Mouse (Mus musculus) embryonic facial prominence, embryonic 13.5 days (tissue): ENCODE data around the gene Garnl3. TPM values are rescaled to one million over a fixed set of nuclear protein-coding genes. Genes with fewer than 3 reads are reported as not detected.

ENCODE experiments used
- ATAC-seq: fragments of 200-750 bp; cut with Nextera tagmentation; 2 replicates; pipeline ENCODE4 v1.8.0; 2017; ENCODE audit warnings: low read depth; ENCODE audit not compliant: insufficient number of reproducible peaks, insufficient read depth, low FRiP score, low TSS enrichment
- H3K27ac ChIP-seq: fragments of 300-500 bp; sonication (generic); 2 replicates; pipeline ENCODE4 v1.5.1; 2015; ENCODE audit warnings: moderate library complexity, mild to moderate bottlenecking, inconsistent platforms
- H3K27me3 ChIP-seq: fragments of 300-500 bp; sonication (generic); 2 replicates; pipeline ENCODE4 v1.6.1; 2015; ENCODE audit warnings: mild to moderate bottlenecking, inconsistent platforms
- H3K36me3 ChIP-seq: fragments of 300-500 bp; sonication (generic); 2 replicates; pipeline ENCODE4 v1.6.1; 2015; ENCODE audit warnings: mild to moderate bottlenecking, inconsistent platforms
- H3K4me1 ChIP-seq: fragments of 300-500 bp; sonication (generic); 2 replicates; pipeline ENCODE4 v1.6.1; 2015; ENCODE audit warnings: inconsistent platforms
- H3K4me2 ChIP-seq: fragments of 300-500 bp; sonication (generic); 2 replicates; pipeline ENCODE4 v1.6.1; 2015; ENCODE audit warnings: moderate library complexity, mild to moderate bottlenecking, inconsistent platforms
- H3K4me3 ChIP-seq: fragments of 300-500 bp; sonication (generic); 2 replicates; pipeline ENCODE4 v1.5.1; 2015; ENCODE audit warnings: mild to moderate bottlenecking, inconsistent platforms
- H3K9ac ChIP-seq: fragments of 300-500 bp; sonication (generic); 2 replicates; pipeline ENCODE4 v1.6.1; 2015; ENCODE audit warnings: mild to moderate bottlenecking, inconsistent platforms
- H3K9me3 ChIP-seq: fragments of 300-500 bp; sonication (generic); 2 replicates; pipeline ENCODE4 v1.6.1; 2016; ENCODE audit warnings: inconsistent platforms
- WGBS: fragments of 180-500 bp; shearing (Covaris S2); methylation state at CpG from one replicate; pipeline ENCODE4 v1.1.7; 2015; ENCODE audit warnings: mixed read lengths; 5-methylcytosine and 5-hydroxymethylcytosine counted together
- polyA plus RNA-seq: library from polyadenylated mRNA; unstranded; fragments of >200 nt; fragmentation: Nextera tagmentation; extraction: Ambion mirVana; gene quantifications from 2 replicates; pipeline ENCODE4 v1.2.1, GENCODE M21; 2015

The Garnl3 gene
- polyA plus RNA-seq, 1 experiment from 2014 or later = 11.2 TPM

- H3K4me3 ChIP-seq = no peak overlapping the region
- ATAC-seq = no peak
- H3K36me3 ChIP-seq = no peaks in the 10 kb centered on the region
- H3K4me2 ChIP-seq = no peak overlapping the region
- H3K9ac ChIP-seq = no peak overlapping the region
- 91% methylated on average over 3 of the region's 3 CpGs for WGBS
- peaks cover 4% of the 10 kb centered on the region; the same call in 1 of the 2 replicates for H3K4me1 ChIP-seq
- H3K27ac ChIP-seq = no peak overlapping the region
- H3K9me3 ChIP-seq = no peaks in the 10 kb centered on the region
- H3K27me3 ChIP-seq = no peaks in the 10 kb centered on the region
These were observed 47.2 kb downstream of the Garnl3 start for GRCm38 (mm10) chr2:33084221-33084620.

DNA sequence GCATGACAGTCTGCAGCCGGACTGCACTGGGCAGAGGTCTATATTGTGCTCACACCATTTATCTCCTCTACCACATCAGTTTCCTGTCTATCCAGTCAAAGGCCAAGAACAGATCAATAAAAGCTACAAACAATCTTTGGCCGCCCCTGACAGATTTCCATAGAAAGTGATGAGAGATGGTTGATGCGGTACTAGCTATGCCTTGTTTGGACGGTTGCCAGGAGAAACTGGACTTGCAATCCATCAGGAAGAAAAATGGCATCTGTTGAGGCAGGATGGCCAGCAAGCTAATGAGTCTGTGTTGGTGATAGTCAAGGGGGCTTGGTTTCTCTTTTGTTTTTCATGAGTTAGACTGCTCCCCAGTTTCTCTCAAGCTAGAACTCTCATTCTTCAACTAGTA is 51.3 kb downstream of the Garnl3 start:
- no peak overlapping the region for H3K9ac ChIP-seq
- ATAC-seq = no peak
- H3K27me3 ChIP-seq = no peaks in the 10 kb centered on the region
- peaks cover 4% of the 10 kb centered on the region; the same call in 1 of the 2 replicates for H3K4me1 ChIP-seq
- no peak overlapping the region for H3K27ac ChIP-seq
- H3K4me3 ChIP-seq = no peak overlapping the region
- 78% methylated on average over 4 of the region's 4 CpGs for WGBS
- H3K9me3 ChIP-seq = no peaks in the 10 kb centered on the region
- no peaks in the 10 kb centered on the region for H3K36me3 ChIP-seq
- H3K4me2 ChIP-seq = no peak overlapping the region

GRCm38 (mm10) chr2:33077252-33077651 is 54.2 kb downstream of the Garnl3 start:
- no peak for ATAC-seq
- Histone ChIP-seq H3K4me2 (no peak overlapping the region), H3K36me3 (no peaks in the 10 kb centered on the region), H3K9ac (no peak overlapping the region), H3K27ac (no peak overlapping the region), H3K4me3 (no peak overlapping the region), H3K27me3 (no peaks in the 10 kb centered on the region), H3K9me3 (no peaks in the 10 kb centered on the region), H3K4me1 (peaks cover 15% of the 10 kb centered on the region)
- 30% methylated on average over 3 of the region's 3 CpGs for WGBS

DNA sequence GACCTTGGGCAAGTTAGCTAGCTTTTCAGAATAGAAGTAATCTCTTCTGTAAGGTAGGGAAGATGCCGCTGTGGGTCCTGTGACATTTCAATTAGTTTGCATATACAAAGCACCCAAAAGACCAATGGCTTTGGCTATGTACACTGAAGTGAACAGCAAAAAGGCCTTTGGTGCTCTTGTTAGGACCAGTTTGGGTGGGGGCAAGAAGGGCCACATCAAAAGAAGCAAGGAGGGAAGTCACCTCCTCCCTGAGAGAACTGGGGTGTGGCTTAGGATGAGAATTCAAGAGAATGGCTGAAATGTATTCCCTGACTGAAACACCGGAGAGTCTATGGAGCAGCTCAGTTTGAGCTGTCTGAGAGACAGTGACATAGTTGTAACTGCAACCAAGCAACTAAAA is 56.5 kb downstream of the Garnl3 start:
- Histone ChIP-seq H3K9me3 (no peaks in the 10 kb centered on the region), H3K27me3 (no peaks in the 10 kb centered on the region), H3K4me1 (peaks cover 17% of the 10 kb centered on the region), H3K4me2 (no peak overlapping the region), H3K9ac (no peak overlapping the region), H3K4me3 (no peak overlapping the region), H3K27ac (no peak overlapping the region), H3K36me3 (no peaks in the 10 kb centered on the region)
- no peak for ATAC-seq
- 69% methylated on average over 2 of the region's 2 CpGs for WGBS

DNA sequence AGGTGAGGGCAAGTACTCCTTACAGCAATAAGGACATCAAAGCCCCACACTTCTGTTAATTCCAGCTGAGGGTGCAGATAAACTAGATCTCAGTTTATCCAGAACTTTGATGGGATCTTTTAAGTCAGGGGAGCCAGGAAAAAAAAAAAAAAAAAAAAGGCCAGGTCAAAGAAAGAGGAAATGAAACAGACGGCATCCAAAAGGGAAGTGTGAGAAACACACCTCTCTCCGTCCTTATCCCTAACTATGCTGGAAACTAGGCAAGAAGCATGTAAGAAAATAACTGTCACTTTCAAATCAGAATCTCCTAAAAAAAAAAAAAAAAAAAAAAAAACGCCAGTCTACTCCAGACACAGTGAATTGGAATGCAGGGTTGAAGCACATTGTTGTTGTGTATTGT is 57.3 kb downstream of the Garnl3 start:
- Histone ChIP-seq H3K4me3 (no peak overlapping the region), H3K27me3 (no peaks in the 10 kb centered on the region), H3K9me3 (no peaks in the 10 kb centered on the region), H3K4me1 (peaks cover 15% of the 10 kb centered on the region), H3K4me2 (no peak overlapping the region), H3K9ac (no peak overlapping the region), H3K27ac (no peak overlapping the region), H3K36me3 (no peaks in the 10 kb centered on the region)
- ATAC-seq = no peak
- WGBS = 57% methylated on average over 3 of the region's 3 CpGs

GRCm38 (mm10) chr2:33072333-33072732 is 59.1 kb downstream of the Garnl3 start:
- 33% methylated on average over 2 of the region's 2 CpGs for WGBS
- no peak for ATAC-seq
- Histone ChIP-seq H3K4me2 (no peak overlapping the region), H3K27ac (no peak overlapping the region), H3K27me3 (no peaks in the 10 kb centered on the region), H3K36me3 (no peaks in the 10 kb centered on the region), H3K9me3 (no peaks in the 10 kb centered on the region), H3K9ac (no peak overlapping the region), H3K4me1 (peaks cover 15% of the 10 kb centered on the region), H3K4me3 (no peak overlapping the region)

DNA sequence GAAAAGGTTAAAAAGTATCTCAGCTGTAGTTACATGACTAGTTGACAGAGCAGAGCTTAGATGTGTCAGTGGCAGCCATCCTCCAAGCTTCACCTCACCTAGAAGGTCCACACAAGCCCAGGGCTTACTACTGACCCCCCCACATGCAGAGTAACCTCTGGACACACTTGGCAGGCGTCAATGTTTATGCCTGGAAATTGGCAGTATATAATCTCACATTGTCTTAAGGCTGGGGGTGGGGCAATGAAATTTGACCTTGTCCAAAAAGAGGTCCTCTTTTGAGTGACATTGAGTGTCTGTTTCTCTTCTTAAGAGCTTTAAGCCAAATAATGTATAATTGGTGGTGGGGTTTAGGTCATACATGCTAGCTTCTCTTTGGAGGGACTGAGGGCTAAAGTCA is 65.8 kb downstream of the Garnl3 start:
- no peak overlapping the region for H3K27ac ChIP-seq
- no peaks in the 10 kb centered on the region for H3K27me3 ChIP-seq
- no peaks in the 10 kb centered on the region for H3K9me3 ChIP-seq
- H3K36me3 ChIP-seq = no peaks in the 10 kb centered on the region
- no peak overlapping the region for H3K9ac ChIP-seq
- 53% methylated on average over 1 of the region's 1 CpGs for WGBS
- H3K4me1 ChIP-seq = no peaks in the 10 kb centered on the region
- H3K4me2 ChIP-seq = no peak overlapping the region
- no peak for ATAC-seq
- H3K4me3 ChIP-seq = no peak overlapping the region

DNA sequence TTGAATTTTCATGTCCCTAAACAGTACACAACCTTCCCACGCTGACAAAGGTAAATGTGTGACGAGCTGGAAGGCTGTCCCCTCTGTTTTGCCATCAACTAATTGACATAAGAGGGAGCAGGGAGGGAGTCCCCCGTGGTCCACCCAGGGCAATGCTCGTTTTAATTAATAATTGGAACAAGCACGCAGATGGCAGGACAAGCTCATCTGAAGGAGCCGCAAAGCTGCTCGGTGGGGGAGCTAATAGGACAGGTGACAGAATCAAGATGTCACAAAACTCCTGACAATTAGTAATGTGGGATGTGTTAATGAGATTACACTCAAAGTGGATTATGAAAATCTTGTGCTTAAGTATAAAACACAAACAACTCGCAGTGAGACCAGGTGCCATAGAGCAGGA is 68.7 kb downstream of the Garnl3 start:
- Histone ChIP-seq H3K27me3 (no peaks in the 10 kb centered on the region), H3K36me3 (no peaks in the 10 kb centered on the region), H3K9ac (no peak overlapping the region), H3K27ac (no peak overlapping the region), H3K4me2 (no peak overlapping the region), H3K4me1 (no peaks in the 10 kb centered on the region), H3K9me3 (no peaks in the 10 kb centered on the region), H3K4me3 (no peak overlapping the region)
- no peak for ATAC-seq
- 56% methylated on average over 8 of the region's 8 CpGs for WGBS

DNA sequence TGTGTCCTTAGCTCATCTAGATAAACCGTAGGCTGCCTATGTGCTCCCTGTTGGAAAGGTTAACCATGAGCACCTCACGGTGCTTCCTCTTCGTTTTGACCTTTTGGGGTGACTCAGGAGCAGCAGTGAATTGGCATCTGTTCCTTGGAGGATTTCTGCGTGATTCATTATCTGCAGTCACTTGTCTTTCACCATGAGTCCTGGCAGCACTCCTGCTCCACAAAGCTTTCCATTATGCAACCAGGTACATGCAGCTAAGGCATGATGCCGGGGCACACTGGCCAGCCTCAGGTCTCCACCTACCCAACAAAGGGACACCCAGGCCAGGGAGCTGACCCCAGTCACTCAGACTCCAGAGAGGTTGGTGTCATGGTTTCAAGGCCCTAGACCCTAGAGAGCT is 72.5 kb downstream of the Garnl3 start:
- Histone ChIP-seq H3K9me3 (no peaks in the 10 kb centered on the region), H3K4me2 (no peak overlapping the region), H3K27me3 (no peaks in the 10 kb centered on the region), H3K9ac (no peak overlapping the region), H3K27ac (no peak overlapping the region), H3K4me3 (no peak overlapping the region), H3K36me3 (no peaks in the 10 kb centered on the region), H3K4me1 (no peaks in the 10 kb centered on the region)
- WGBS = 85% methylated on average over 5 of the region's 5 CpGs
- ATAC-seq = no peak

GRCm38 (mm10) chr2:33057514-33057913 is 73.9 kb downstream of the Garnl3 start:
- no peak for ATAC-seq
- no peaks in the 10 kb centered on the region for H3K9me3 ChIP-seq
- H3K27ac ChIP-seq = no peak overlapping the region
- no peak overlapping the region for H3K4me3 ChIP-seq
- H3K36me3 ChIP-seq = no peaks in the 10 kb centered on the region
- H3K4me2 ChIP-seq = no peak overlapping the region
- H3K4me1 ChIP-seq = no peaks in the 10 kb centered on the region
- no peaks in the 10 kb centered on the region for H3K27me3 ChIP-seq
- no peak overlapping the region for H3K9ac ChIP-seq
- 85% methylated on average over 7 of the region's 7 CpGs for WGBS

- ATAC-seq = 0 out of 2 replicates have a peak, but pooled peaks have one; percentile 48
- Histone ChIP-seq H3K9me3 (no peaks in the 10 kb centered on the region), H3K9ac (no peak overlapping the region), H3K36me3 (no peaks in the 10 kb centered on the region), H3K4me1 (no peaks in the 10 kb centered on the region), H3K27me3 (no peaks in the 10 kb centered on the region), H3K4me3 (no peak overlapping the region), H3K27ac (0 out of 2 replicates have a peak overlapping the region, but pooled peaks have one; percentile 23), H3K4me2 (no peak overlapping the region)
- WGBS = 49% methylated on average over 10 of the region's 10 CpGs
These were observed 77.5 kb downstream of the Garnl3 start for GRCm38 (mm10) chr2:33053966-33054365.

DNA sequence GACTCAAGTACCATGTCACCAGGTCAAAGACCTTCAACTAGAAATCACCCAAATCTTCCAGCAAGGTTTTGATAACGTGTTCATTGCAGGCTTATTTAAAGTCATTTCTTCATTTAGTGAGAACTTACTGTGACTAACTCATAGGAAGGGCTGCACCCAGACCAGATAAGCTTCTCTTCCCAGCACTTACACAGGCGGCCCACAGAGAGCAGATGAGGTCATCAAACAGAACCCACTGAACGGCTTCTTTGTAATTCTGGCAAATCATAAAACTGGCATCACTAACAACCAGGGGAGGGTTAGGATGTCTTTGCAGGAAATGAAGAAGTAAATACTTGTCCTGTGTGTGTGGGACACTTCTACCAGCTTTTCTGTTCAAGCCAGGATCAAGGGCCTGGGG is 84.1 kb downstream of the Garnl3 start:
- H3K4me3 ChIP-seq = no peak overlapping the region
- H3K9ac ChIP-seq = no peak overlapping the region
- H3K4me1 ChIP-seq = peaks cover 8% of the 10 kb centered on the region; the same call in 1 of the 2 replicates
- WGBS = 58% methylated on average over 3 of the region's 3 CpGs
- H3K36me3 ChIP-seq = no peaks in the 10 kb centered on the region
- H3K27ac ChIP-seq = no peak overlapping the region
- no peak overlapping the region for H3K4me2 ChIP-seq
- ATAC-seq = no peak
- H3K27me3 ChIP-seq = no peaks in the 10 kb centered on the region
- no peaks in the 10 kb centered on the region for H3K9me3 ChIP-seq

DNA sequence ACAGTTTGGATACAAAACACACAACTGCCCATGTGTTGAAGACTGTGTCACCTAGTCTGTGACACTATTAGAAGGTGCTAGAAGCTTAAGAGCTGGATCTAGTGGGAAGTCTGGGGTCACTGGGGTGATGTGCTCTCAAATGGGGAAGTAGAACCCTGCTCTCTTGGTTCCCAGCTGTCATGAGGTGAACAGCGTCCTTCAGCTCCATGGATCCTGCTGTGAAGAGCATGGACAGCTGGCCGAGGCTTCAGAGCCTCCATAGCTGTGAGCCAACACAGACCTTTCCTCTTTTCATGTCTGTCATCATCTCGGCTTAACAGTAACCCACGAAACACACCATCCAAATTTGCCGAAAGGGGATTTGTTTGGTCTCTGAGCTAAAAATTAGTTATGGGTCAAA is 84.5 kb downstream of the Garnl3 start:
- 62% methylated on average over 5 of the region's 5 CpGs for WGBS
- no peak overlapping the region for H3K9ac ChIP-seq
- H3K4me1 ChIP-seq = peaks cover 8% of the 10 kb centered on the region; the same call in 1 of the 2 replicates
- ATAC-seq = no peak
- no peak overlapping the region for H3K4me2 ChIP-seq
- H3K27ac ChIP-seq = no peak overlapping the region
- H3K36me3 ChIP-seq = no peaks in the 10 kb centered on the region
- H3K4me3 ChIP-seq = no peak overlapping the region
- H3K9me3 ChIP-seq = no peaks in the 10 kb centered on the region
- no peaks in the 10 kb centered on the region for H3K27me3 ChIP-seq
